Comparison of ENCODE assay signal across 13 mouse cellular contexts in the genomic region with DNA sequence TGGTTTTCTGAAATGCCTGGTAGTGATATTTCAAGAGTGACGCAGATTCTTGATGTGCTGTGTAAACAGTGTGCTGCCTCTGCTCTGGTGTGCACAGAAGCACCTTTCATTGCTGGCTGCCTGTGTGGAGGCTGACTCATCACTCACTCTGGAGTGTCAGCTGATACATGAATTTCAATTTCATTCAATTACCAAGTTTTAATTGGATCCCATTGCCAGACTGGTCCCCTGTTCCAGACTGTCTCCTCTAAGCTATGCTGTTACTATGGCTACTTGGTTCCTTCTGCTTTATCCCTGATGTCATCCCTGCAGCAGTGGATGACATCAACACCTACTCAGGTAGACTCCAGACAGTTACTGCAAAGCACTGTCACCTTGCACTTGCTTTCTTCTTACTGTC.
DNase-seq lines count a peak whose midpoint lies in the region; ATAC-seq and TF ChIP-seq lines count a peak whose summit lies in the region.
"Had no signal": no experiment of that assay in that cellular context is flagged by ENCODE, and none has a peak within 500 bp of the region (broad histone marks: within the 10 kb centered on the region; RNA-seq: fewer than 3 reads in every experiment).

No protein-coding gene starts in this region.

- no peak overlapping the region for H3K9ac ChIP-seq in forebrain, embryonic 13.5 days
- no peak overlapping the region for H3K9ac ChIP-seq in forebrain, embryonic 12.5 days
- H3K9ac ChIP-seq in hindbrain, embryonic 15.5 days: no peak overlapping the region
- no peak overlapping the region for H3K9ac ChIP-seq in intestine, embryonic 16.5 days (ENCODE audit: low read depth, low read length)
- H3K9ac ChIP-seq in liver, postnatal 0 days (replicated peaks): no peak overlapping the region
- H3K9ac ChIP-seq: liver, embryonic 13.5 days had no signal

- H3K36me3 ChIP-seq in forebrain, embryonic 13.5 days (ENCODE audit: poor library complexity, severe bottlenecking): peaks cover 4% of the 10 kb centered on the region; the same call in 1 of the 2 replicates
- H3K36me3 ChIP-seq in forebrain, embryonic 12.5 days (replicated peaks): no peaks in the 10 kb centered on the region
- H3K36me3 ChIP-seq in hindbrain, embryonic 15.5 days: no peaks in the 10 kb centered on the region
- H3K36me3 ChIP-seq in intestine, embryonic 16.5 days (ENCODE audit: control insufficient read depth, insufficient read depth, low read length): 0 out of 2 replicates have a peak, but pooled peaks cover 2% of the 10 kb centered on the region
- H3K36me3 ChIP-seq in liver, postnatal 0 days (replicated peaks; ENCODE audit: insufficient read depth, low read length): 0 out of 2 replicates have a peak, but pooled peaks cover 3% of the 10 kb centered on the region

- intact Hi-C loops in left cerebral cortex, postnatal 14 days (cut with DNase I): no loop called here

- H3K27ac ChIP-seq in forebrain, embryonic 13.5 days: no peak overlapping the region
- no peak overlapping the region for H3K27ac ChIP-seq in forebrain, embryonic 12.5 days
- 0 out of 2 replicates have a peak overlapping the region, but pooled peaks have one; percentile 38 for H3K27ac ChIP-seq in hindbrain, embryonic 15.5 days (replicated peaks)
- no peak overlapping the region for H3K27ac ChIP-seq in intestine, embryonic 16.5 days (ENCODE audit: low read length)
- H3K27ac ChIP-seq in liver, postnatal 0 days (ENCODE audit: low read depth): no peak overlapping the region
- H3K27ac ChIP-seq: liver, embryonic 13.5 days had no signal

- ATAC-seq in forebrain, embryonic 13.5 days: peak; percentile 92
- ATAC-seq in forebrain, embryonic 12.5 days (ENCODE audit: low FRiP score): no peak
- ATAC-seq in hindbrain, embryonic 15.5 days (ENCODE audit: low FRiP score, low read depth): peak; percentile 83
- no peak for ATAC-seq in intestine, embryonic 16.5 days
- no peak for ATAC-seq in liver, postnatal 0 days

- H3K4me2 ChIP-seq in forebrain, embryonic 13.5 days: no peak overlapping the region
- no peak overlapping the region for H3K4me2 ChIP-seq in forebrain, embryonic 12.5 days
- H3K4me2 ChIP-seq in hindbrain, embryonic 15.5 days: no peak overlapping the region
- no peak overlapping the region for H3K4me2 ChIP-seq in intestine, embryonic 16.5 days (ENCODE audit: low read depth, low read length)
- H3K4me2 ChIP-seq in liver, postnatal 0 days (ENCODE audit: low read depth, low read length): no peak overlapping the region
- H3K4me2 ChIP-seq: liver, embryonic 13.5 days had no signal

- peak; percentile 10 for DNase-seq in 3134 (ENCODE audit: extremely low read depth, insufficient read length, low spot score)
- DNase-seq in left cerebral cortex, postnatal 14 days (ENCODE audit: low spot score in 2 of 2): peak; percentile 44 to 50
- no peak for DNase-seq in yolk sac, embryonic 10.5 days (ENCODE audit: low spot score)
- DNase-seq in liver, postnatal 0 days: no peak
- DNase-seq: adrenal gland, postnatal 14 days; cerebellum, adult 9-10 months; heart, adult 18-20 months; liver, embryonic 13.5 days; thymus, postnatal 4 days had no signal

- H3K4me3 ChIP-seq in forebrain, embryonic 13.5 days: no peak overlapping the region
- H3K4me3 ChIP-seq in forebrain, embryonic 12.5 days (replicated peaks): no peak overlapping the region
- H3K4me3 ChIP-seq in hindbrain, embryonic 15.5 days: no peak overlapping the region
- no peak overlapping the region for H3K4me3 ChIP-seq in intestine, embryonic 16.5 days (ENCODE audit: low read length)
- H3K4me3 ChIP-seq in liver, postnatal 0 days (ENCODE audit: low read depth, low read length): no peak overlapping the region
- H3K4me3 ChIP-seq: liver, embryonic 13.5 days had no signal

- no peaks in the 10 kb centered on the region for H3K27me3 ChIP-seq in forebrain, embryonic 13.5 days
- H3K27me3 ChIP-seq in forebrain, embryonic 12.5 days: no peaks in the 10 kb centered on the region
- no peaks in the 10 kb centered on the region for H3K27me3 ChIP-seq in hindbrain, embryonic 15.5 days
- no peaks in the 10 kb centered on the region for H3K27me3 ChIP-seq in intestine, embryonic 16.5 days (replicated peaks; ENCODE audit: control insufficient read depth, insufficient read depth, low read length)
- H3K27me3 ChIP-seq in liver, postnatal 0 days (ENCODE audit: insufficient read depth, low read length): no peaks in the 10 kb centered on the region
- H3K27me3 ChIP-seq: liver, embryonic 13.5 days had no signal

- no peaks in the 10 kb centered on the region for H3K9me3 ChIP-seq in forebrain, embryonic 13.5 days (replicated peaks)
- no peaks in the 10 kb centered on the region for H3K9me3 ChIP-seq in forebrain, embryonic 12.5 days
- H3K9me3 ChIP-seq in hindbrain, embryonic 15.5 days: no peaks in the 10 kb centered on the region
- H3K9me3 ChIP-seq in intestine, embryonic 16.5 days (ENCODE audit: control insufficient read depth, low read length): no peaks in the 10 kb centered on the region
- H3K9me3 ChIP-seq in liver, postnatal 0 days (ENCODE audit: low read length): no peaks in the 10 kb centered on the region
- H3K9me3 ChIP-seq: liver, embryonic 13.5 days had no signal

- WGBS in forebrain, embryonic 13.5 days: 63% methylated on average over 1 of the region's 1 CpGs
- 86% methylated on average over 1 of the region's 1 CpGs for WGBS in forebrain, embryonic 12.5 days
- 69% methylated on average over 1 of the region's 1 CpGs for WGBS in hindbrain, embryonic 15.5 days
- 54% methylated on average over 1 of the region's 1 CpGs for WGBS in intestine, embryonic 16.5 days
- 72% methylated on average over 1 of the region's 1 CpGs for WGBS in liver, postnatal 0 days (ENCODE audit: insufficient replicate concordance)

- no peak for TF ChIP-seq EP300 in liver, postnatal 0 days (IDR thresholded peaks at IDR 0.05; ENCODE audit: low read depth)

- H3K4me1 ChIP-seq in forebrain, embryonic 13.5 days: 0 out of 2 replicates have a peak, but pooled peaks cover 6% of the 10 kb centered on the region
- H3K4me1 ChIP-seq in forebrain, embryonic 12.5 days: peaks cover 7% of the 10 kb centered on the region; the same call in 1 of the 2 replicates
- H3K4me1 ChIP-seq in hindbrain, embryonic 15.5 days (replicated peaks): peaks cover 8% of the 10 kb centered on the region; the same call in 1 of the 2 replicates
- H3K4me1 ChIP-seq in intestine, embryonic 16.5 days (ENCODE audit: control insufficient read depth, insufficient read depth, low read length): no peaks in the 10 kb centered on the region
- H3K4me1 ChIP-seq in liver, postnatal 0 days (ENCODE audit: insufficient read depth): no peaks in the 10 kb centered on the region
- H3K4me1 ChIP-seq: liver, embryonic 13.5 days had no signal

- TF ChIP-seq CTCF in liver, postnatal 0 days (IDR thresholded peaks at IDR 0.05; ENCODE audit: low read depth): no peak

Comparison
In these comparisons a context has a peak if more than half of its experiments do, and no peak if none do; other contexts are left out.
1. ATAC-seq: peak in forebrain, embryonic 13.5 days (single experiment) and hindbrain, embryonic 15.5 days (single experiment); none in forebrain, embryonic 12.5 days (single experiment), intestine, embryonic 16.5 days (single experiment) and liver, postnatal 0 days (single experiment).
2. DNase-seq: peak in 3134 (single experiment) and left cerebral cortex, postnatal 14 days (2 of 2); none in yolk sac, embryonic 10.5 days (single experiment) and liver, postnatal 0 days (single experiment).